Mouse (Mus musculus): ENCODE data around the gene Dhx58. TPM values are rescaled to one million over a fixed set of nuclear protein-coding genes. Genes with fewer than 3 reads are reported as not detected.

Gene Dhx58
- polyA plus RNA-seq, 1 experiment from 2014 or later, result 2.1 TPM

- WGBS, result 16% methylated on average over 5 of the region's 5 CpGs
- peak overlapping the region; percentile 85 for H3K27ac ChIP-seq (replicated peaks; ENCODE audit: low read depth, low read length)
- no peak for ATAC-seq (ENCODE audit: low FRiP score, low TSS enrichment)
These were observed 34.7 kb upstream of the Dhx58 start for GRCm38 (mm10) chr11:100738749-100739148.

DNA sequence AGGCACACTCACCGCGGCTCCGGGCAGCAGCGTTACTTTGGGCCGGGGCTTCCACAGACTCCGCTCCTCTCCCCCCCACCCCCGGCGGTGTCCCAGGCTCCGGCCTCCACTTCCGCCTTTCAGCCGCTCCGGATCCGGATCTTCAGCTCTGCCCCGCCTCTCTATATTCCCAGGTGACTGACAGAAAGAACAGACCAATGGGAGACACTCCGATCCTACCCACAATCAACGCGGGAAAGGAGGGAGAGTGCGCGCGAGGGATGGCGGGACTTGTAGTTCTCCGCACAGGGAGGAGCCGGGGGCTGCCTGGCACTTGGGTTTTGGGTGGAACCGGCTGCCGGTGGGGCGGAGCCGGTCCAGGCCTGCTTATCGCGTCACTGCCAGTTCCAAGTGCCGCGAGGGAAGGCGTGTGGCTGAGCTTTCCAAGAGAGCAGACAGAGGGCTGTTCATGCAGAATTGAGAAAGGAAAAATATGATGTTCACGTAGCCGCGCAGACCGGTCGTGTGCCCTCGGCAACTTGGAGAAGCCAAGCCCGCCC is 34.1 kb upstream of the Dhx58 start, which contains the start of gene Rab5c:
TSS of gene Rab5c (minus strand) at position 150 of the 539 bp plus-strand sequence.
- H3K9me3 ChIP-seq (ENCODE audit: control insufficient read depth, low read length), result no peaks in the 10 kb centered on the region
- peaks cover 19% of the 10 kb centered on the region for H3K4me1 ChIP-seq (ENCODE audit: control insufficient read depth, insufficient read depth, low read length)
- peak; percentile 98 for ATAC-seq (ENCODE audit: low FRiP score, low TSS enrichment)
- peak; percentile 98 for DNase-seq
- no peaks in the 10 kb centered on the region for H3K27me3 ChIP-seq (ENCODE audit: control insufficient read depth, insufficient read depth, low read length)
- peaks cover 11% of the 10 kb centered on the region for H3K36me3 ChIP-seq (ENCODE audit: control insufficient read depth, insufficient read depth, low read length)
- peak within 1 kb of the TSS; percentile 91 for H3K9ac ChIP-seq (replicated peaks; ENCODE audit: low read length)
- peak within 1 kb of the TSS; percentile 98 for H3K4me3 ChIP-seq (replicated peaks; ENCODE audit: low read depth, low read length)
- WGBS, result under 1% methylated on average over 39 of the region's 39 CpGs
- H3K27ac ChIP-seq (replicated peaks; ENCODE audit: low read depth, low read length), result peak within 1 kb of the TSS; percentile 85
- peak within 1 kb of the TSS; percentile 87 for H3K4me2 ChIP-seq (ENCODE audit: low read length)

More at GRCm38 (mm10) chr11:100738749-100739148, 34.7 kb upstream of the Dhx58 start:
- no peaks in the 10 kb centered on the region for H3K9me3 ChIP-seq (ENCODE audit: control insufficient read depth, low read length)
- peaks cover 13% of the 10 kb centered on the region for H3K36me3 ChIP-seq (ENCODE audit: control insufficient read depth, insufficient read depth, low read length)
- peak overlapping the region; percentile 98 for H3K4me3 ChIP-seq (replicated peaks; ENCODE audit: low read depth, low read length)
- H3K4me2 ChIP-seq (ENCODE audit: low read length), result peak overlapping the region; percentile 69
- no peak for DNase-seq
- peaks cover 19% of the 10 kb centered on the region for H3K4me1 ChIP-seq (ENCODE audit: control insufficient read depth, insufficient read depth, low read length)
- peak overlapping the region; percentile 64 for H3K9ac ChIP-seq (replicated peaks; ENCODE audit: low read length)
- no peaks in the 10 kb centered on the region for H3K27me3 ChIP-seq (ENCODE audit: control insufficient read depth, insufficient read depth, low read length)

DNA sequence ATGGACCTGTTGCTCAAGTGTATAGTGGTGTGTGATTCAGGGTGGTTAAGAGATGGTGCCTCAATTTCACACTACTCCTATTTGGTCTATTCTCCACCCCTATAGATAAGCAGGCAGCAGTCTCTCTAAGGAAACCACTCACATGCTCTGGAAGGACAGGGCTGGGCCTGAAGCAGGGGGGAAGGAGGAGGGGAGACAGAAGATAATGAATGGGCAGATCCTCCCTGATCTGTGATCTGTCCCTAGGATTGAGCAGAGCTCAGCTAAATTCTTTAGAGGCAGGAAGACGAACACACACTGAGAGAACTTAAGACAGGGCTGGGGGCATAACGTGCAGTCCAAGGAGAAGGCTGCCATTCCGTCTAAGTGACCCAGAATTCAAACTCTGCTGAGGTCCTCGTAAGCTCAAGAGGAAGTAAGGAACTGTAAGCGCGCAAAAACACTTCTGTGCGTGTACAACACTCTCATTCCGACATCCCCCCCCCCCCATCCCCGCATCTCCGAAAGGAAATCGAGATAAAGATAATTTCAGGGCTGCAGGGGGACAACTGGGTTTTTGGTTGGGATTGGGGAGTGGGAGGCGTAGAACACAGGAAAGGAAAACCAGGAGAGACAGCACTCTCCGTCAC is 33.1 kb upstream of the Dhx58 start:
- Histone ChIP-seq H3K4me3 (replicated peaks; ENCODE audit: low read depth, low read length) (peak overlapping the region; percentile 98), H3K9me3 (ENCODE audit: control insufficient read depth, low read length) (no peaks in the 10 kb centered on the region), H3K27me3 (ENCODE audit: control insufficient read depth, insufficient read depth, low read length) (no peaks in the 10 kb centered on the region), H3K27ac (replicated peaks; ENCODE audit: low read depth, low read length) (no peak overlapping the region), H3K4me2 (ENCODE audit: low read length) (peak overlapping the region; percentile 87), H3K9ac (replicated peaks; ENCODE audit: low read length) (peak overlapping the region; percentile 91), H3K36me3 (ENCODE audit: control insufficient read depth, insufficient read depth, low read length) (peaks cover 13% of the 10 kb centered on the region), H3K4me1 (ENCODE audit: control insufficient read depth, insufficient read depth, low read length) (peaks cover 19% of the 10 kb centered on the region)
- 2% methylated on average over 13 of the region's 13 CpGs for WGBS
- DNase-seq (no peak), ATAC-seq (ENCODE audit: low FRiP score, low TSS enrichment) (no peak)

DNA sequence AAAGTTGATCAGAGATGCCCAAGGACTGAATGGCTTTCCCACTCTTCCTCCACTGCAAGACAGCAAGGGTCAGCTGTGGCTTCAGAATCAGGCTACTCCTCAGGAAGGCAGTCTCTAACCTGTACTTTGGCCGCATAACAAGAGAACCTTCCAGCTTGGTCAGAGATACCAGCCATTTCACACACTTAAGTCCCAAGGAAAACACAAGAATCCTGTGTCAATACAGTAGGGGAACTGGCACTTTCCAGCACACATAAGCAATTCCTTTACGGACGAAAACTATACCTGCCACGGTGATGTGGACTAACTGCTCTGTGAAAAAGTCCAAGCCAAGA is 32.6 kb upstream of the Dhx58 start:
- DNase-seq, result no peak
- peak overlapping the region; percentile 98; the same call in 1 of the 2 replicates for H3K4me3 ChIP-seq (replicated peaks; ENCODE audit: low read depth, low read length)
- peak overlapping the region; percentile 87 for H3K4me2 ChIP-seq (ENCODE audit: low read length)
- H3K4me1 ChIP-seq (ENCODE audit: control insufficient read depth, insufficient read depth, low read length), result peaks cover 19% of the 10 kb centered on the region
- no peak for ATAC-seq (ENCODE audit: low FRiP score, low TSS enrichment)
- 81% methylated on average over 4 of the region's 4 CpGs for WGBS
- peak overlapping the region; percentile 91; the same call in 1 of the 2 replicates for H3K9ac ChIP-seq (replicated peaks; ENCODE audit: low read length)
- no peaks in the 10 kb centered on the region for H3K27me3 ChIP-seq (ENCODE audit: control insufficient read depth, insufficient read depth, low read length)
- H3K9me3 ChIP-seq (ENCODE audit: control insufficient read depth, low read length), result no peaks in the 10 kb centered on the region
- no peak overlapping the region for H3K27ac ChIP-seq (replicated peaks; ENCODE audit: low read depth, low read length)
- peaks cover 14% of the 10 kb centered on the region for H3K36me3 ChIP-seq (ENCODE audit: control insufficient read depth, insufficient read depth, low read length)

DNA sequence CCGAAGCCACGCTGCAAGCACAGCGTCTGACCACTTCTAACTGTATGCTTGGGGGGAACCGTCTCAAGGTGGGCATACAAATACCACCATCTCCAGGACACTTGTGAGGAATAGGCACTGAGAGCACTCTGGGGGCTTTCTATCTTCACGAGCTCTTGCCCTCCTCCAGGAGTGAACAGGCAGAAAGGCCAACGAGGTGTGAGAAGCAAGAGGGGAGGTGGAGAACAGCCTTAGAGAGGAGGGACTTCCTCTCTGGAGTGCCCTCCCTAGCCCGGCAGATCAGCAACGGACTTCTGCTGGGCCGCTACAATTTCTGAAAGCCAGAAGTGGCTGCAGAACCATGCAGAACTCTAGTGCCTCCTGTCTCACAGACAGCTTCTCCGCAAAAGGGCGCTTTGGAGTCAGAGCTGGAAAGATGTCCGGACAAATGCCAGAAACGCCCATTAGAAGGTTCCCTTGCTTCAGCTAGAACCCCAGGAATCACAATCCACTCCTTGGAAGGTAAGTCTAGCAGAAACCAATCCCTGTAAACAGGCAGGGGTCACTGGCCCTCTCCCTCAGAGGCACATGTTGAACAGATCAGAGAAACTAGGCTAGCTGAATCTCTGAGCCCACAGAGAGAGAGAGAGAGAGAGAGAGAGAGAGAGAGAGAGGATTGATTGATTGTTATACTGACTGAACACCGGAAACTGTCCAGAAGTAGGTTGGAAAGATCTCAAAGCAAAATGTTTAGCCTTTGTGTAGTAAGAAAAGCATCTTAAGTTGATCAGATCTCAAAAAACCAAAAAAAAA is 32.1 kb upstream of the Dhx58 start:
- H3K4me1 ChIP-seq (ENCODE audit: control insufficient read depth, insufficient read depth, low read length), result peaks cover 19% of the 10 kb centered on the region
- H3K27ac ChIP-seq (replicated peaks; ENCODE audit: low read depth, low read length), result no peak overlapping the region
- H3K4me2 ChIP-seq (ENCODE audit: low read length), result peak overlapping the region; percentile 87
- DNase-seq (no peak), ATAC-seq (ENCODE audit: low FRiP score, low TSS enrichment) (no peak)
- WGBS, result 85% methylated on average over 14 of the region's 14 CpGs
- no peaks in the 10 kb centered on the region for H3K9me3 ChIP-seq (ENCODE audit: control insufficient read depth, low read length)
- H3K36me3 ChIP-seq (ENCODE audit: control insufficient read depth, insufficient read depth, low read length), result peaks cover 10% of the 10 kb centered on the region; the same call in 1 of the 2 replicates
- H3K9ac ChIP-seq (replicated peaks; ENCODE audit: low read length), result no peak overlapping the region
- H3K27me3 ChIP-seq (ENCODE audit: control insufficient read depth, insufficient read depth, low read length), result no peaks in the 10 kb centered on the region
- no peak overlapping the region for H3K4me3 ChIP-seq (replicated peaks; ENCODE audit: low read depth, low read length)

DNA sequence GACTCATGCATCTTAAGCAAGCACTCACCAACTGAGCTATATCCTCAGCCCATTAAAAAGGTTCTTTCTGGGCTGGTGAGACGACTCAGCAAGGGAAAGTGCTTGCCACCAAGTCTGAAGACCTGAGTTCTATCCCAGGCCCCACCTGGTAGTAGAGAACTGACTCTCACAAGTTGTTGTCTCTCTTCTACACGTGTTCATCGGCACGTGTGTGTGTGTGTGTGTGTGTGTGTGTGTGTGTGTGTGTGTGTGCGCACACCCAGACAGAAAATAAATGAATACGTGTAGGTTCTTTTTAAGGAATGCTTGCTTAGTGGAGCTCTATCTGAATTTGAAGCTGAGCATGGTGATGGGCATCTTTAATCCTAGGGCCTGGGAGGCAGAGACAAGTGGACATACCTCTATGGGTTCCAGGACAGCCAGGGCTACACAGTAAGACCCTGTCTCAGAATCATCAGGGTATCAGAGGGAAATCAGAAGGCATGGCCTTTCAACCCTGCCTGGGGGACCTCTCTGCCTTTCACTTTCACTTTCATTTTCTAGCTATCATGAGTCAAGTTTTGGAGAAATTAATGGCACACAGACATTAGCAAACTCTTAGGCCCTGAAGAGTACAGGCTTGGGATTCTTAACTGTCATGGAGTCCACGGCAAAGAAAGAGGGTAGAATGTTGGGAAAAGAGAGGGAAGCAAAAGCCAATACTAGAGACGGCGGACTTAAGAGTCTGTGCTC is 31.2 kb upstream of the Dhx58 start:
- H3K27me3 ChIP-seq (ENCODE audit: control insufficient read depth, insufficient read depth, low read length), result no peaks in the 10 kb centered on the region
- 93% methylated on average over 9 of the region's 9 CpGs for WGBS
- no peaks in the 10 kb centered on the region for H3K9me3 ChIP-seq (ENCODE audit: control insufficient read depth, low read length)
- peaks cover 10% of the 10 kb centered on the region; the same call in 1 of the 2 replicates for H3K36me3 ChIP-seq (ENCODE audit: control insufficient read depth, insufficient read depth, low read length)
- no peak overlapping the region for H3K27ac ChIP-seq (replicated peaks; ENCODE audit: low read depth, low read length)
- no peak overlapping the region for H3K4me3 ChIP-seq (replicated peaks; ENCODE audit: low read depth, low read length)
- H3K9ac ChIP-seq (replicated peaks; ENCODE audit: low read length), result no peak overlapping the region
- H3K4me1 ChIP-seq (ENCODE audit: control insufficient read depth, insufficient read depth, low read length), result peaks cover 19% of the 10 kb centered on the region
- DNase-seq (no peak), ATAC-seq (ENCODE audit: low FRiP score, low TSS enrichment) (no peak)
- no peak overlapping the region for H3K4me2 ChIP-seq (ENCODE audit: low read length)

DNA sequence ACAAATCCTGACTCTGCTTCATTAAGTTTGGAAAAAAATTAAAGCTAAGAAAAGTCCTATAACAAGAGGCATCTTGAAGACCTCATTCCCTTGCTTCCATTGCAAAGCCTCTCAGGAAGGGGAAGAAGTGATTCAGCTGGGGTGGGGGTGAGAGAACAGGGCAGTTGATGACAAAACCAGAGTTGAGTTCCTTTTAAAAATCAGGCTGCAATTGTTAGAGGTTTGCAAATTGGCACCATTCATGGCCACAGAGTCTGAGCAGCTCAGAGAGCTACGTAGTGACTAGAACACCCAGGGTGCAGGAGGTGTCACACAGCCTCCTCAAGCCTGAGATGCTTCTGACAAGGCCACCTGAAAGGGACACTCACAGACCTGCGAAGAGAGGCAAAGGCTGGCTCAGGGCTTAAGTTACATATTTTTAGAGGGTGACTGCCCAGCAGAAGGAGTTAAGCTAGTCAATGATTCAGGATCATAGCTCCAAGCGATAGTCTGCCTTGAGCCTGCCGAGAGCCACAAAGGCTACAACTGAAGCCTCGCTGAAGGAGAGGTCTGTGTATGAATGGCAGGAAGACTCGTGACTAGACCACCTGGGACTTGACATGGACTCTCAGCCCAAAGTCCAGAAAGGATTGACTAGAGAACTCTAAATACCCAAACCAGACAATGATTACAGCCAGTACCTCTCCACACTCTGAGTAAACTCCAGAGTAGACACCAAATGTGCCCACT is 26.6 kb upstream of the Dhx58 start:
- Histone ChIP-seq H3K36me3 (ENCODE audit: control insufficient read depth, insufficient read depth, low read length) (peaks cover 24% of the 10 kb centered on the region), H3K4me2 (ENCODE audit: low read length) (no peak overlapping the region), H3K27ac (replicated peaks; ENCODE audit: low read depth, low read length) (no peak overlapping the region), H3K4me1 (ENCODE audit: control insufficient read depth, insufficient read depth, low read length) (no peaks in the 10 kb centered on the region), H3K4me3 (replicated peaks; ENCODE audit: low read depth, low read length) (no peak overlapping the region), H3K27me3 (ENCODE audit: control insufficient read depth, insufficient read depth, low read length) (no peaks in the 10 kb centered on the region), H3K9ac (replicated peaks; ENCODE audit: low read length) (no peak overlapping the region), H3K9me3 (ENCODE audit: control insufficient read depth, low read length) (no peaks in the 10 kb centered on the region)
- ATAC-seq (ENCODE audit: low FRiP score, low TSS enrichment) (no peak), DNase-seq (no peak)
- 90% methylated on average over 6 of the region's 6 CpGs for WGBS

- Histone ChIP-seq H3K4me3 (replicated peaks; ENCODE audit: low read depth, low read length) (no peak overlapping the region), H3K9ac (replicated peaks; ENCODE audit: low read length) (no peak overlapping the region), H3K4me1 (ENCODE audit: control insufficient read depth, insufficient read depth, low read length) (no peaks in the 10 kb centered on the region), H3K27ac (replicated peaks; ENCODE audit: low read depth, low read length) (no peak overlapping the region), H3K36me3 (ENCODE audit: control insufficient read depth, insufficient read depth, low read length) (peaks cover 24% of the 10 kb centered on the region), H3K4me2 (ENCODE audit: low read length) (no peak overlapping the region), H3K27me3 (ENCODE audit: control insufficient read depth, insufficient read depth, low read length) (no peaks in the 10 kb centered on the region), H3K9me3 (ENCODE audit: control insufficient read depth, low read length) (no peaks in the 10 kb centered on the region)
- DNase-seq (no peak), ATAC-seq (ENCODE audit: low FRiP score, low TSS enrichment) (no peak)
- 94% methylated on average over 4 of the region's 4 CpGs for WGBS
These were observed 25.9 kb upstream of the Dhx58 start for GRCm38 (mm10) chr11:100729976-100730375.
